Mouse (Mus musculus): ENCODE data around the gene Brd1.
"Not testable (repeated sequence)": the region's sequence is repeated elsewhere in the genome, so short reads cannot be mapped to it uniquely, and the experiment has no call there.

Gene Brd1

GRCm38 (mm10) chr15:88733834-88734571 lies at the start of gene Brd1:
Gene Brd1 (minus strand): TSS chr15:88734233.
- peak; percentile 64 to 74 for DNase-seq (ENCODE audit: low spot score in 2 of 2)

- not testable (repeated sequence) for DNase-seq (ENCODE audit: low spot score in 2 of 2)
Observed at GRCm38 (mm10) chr15:88774630-88775029, 40.6 kb upstream of the Brd1 start.

- DNase-seq (ENCODE audit: low spot score in 2 of 2): no peak
Observed at GRCm38 (mm10) chr15:88768537-88768936, 34.5 kb upstream of the Brd1 start.

GRCm38 (mm10) chr15:88766139-88766538 lies 32.1 kb upstream of the Brd1 start:
- DNase-seq (ENCODE audit: low spot score in 2 of 2): not testable (repeated sequence)

- no peak for DNase-seq (ENCODE audit: low spot score in 2 of 2)
Observed at GRCm38 (mm10) chr15:88761551-88761950, 27.5 kb upstream of the Brd1 start.

GRCm38 (mm10) chr15:88758061-88758460 lies 24.0 kb upstream of the Brd1 start:
- no peak for DNase-seq (ENCODE audit: low spot score in 2 of 2)

GRCm38 (mm10) chr15:88755761-88756160 lies 21.7 kb upstream of the Brd1 start:
- no peak for DNase-seq (ENCODE audit: low spot score in 2 of 2)

GRCm38 (mm10) chr15:88754896-88755295 lies 20.9 kb upstream of the Brd1 start:
- no peak for DNase-seq (ENCODE audit: low spot score in 2 of 2)

- DNase-seq (ENCODE audit: low spot score in 2 of 2): no peak
Observed at GRCm38 (mm10) chr15:88752403-88752733, 18.3 kb upstream of the Brd1 start.

GRCm38 (mm10) chr15:88751564-88752402 lies 17.8 kb upstream of the Brd1 start, which contains the start of gene Zbed4:
Gene Zbed4 (plus strand): TSS chr15:88751660.
- DNase-seq (ENCODE audit: low spot score in 2 of 2): peak; percentile 35 to 50

- DNase-seq (ENCODE audit: low spot score in 2 of 2): peak; percentile 97 to 98
Observed at GRCm38 (mm10) chr15:88750677-88751563, 16.9 kb upstream of the Brd1 start.

- no peak for DNase-seq (ENCODE audit: low spot score in 2 of 2)
Observed at GRCm38 (mm10) chr15:88750032-88750431, 16.0 kb upstream of the Brd1 start.

- DNase-seq (ENCODE audit: low spot score in 2 of 2): not testable (repeated sequence)
Observed at GRCm38 (mm10) chr15:88749617-88750016, 15.6 kb upstream of the Brd1 start.

- DNase-seq (ENCODE audit: low spot score in 2 of 2): no peak
Observed at GRCm38 (mm10) chr15:88745926-88746325, 11.9 kb upstream of the Brd1 start.

GRCm38 (mm10) chr15:88745347-88745746 lies 11.3 kb upstream of the Brd1 start:
- DNase-seq (ENCODE audit: low spot score in 2 of 2): no peak

GRCm38 (mm10) chr15:88743371-88743770 lies 9.3 kb upstream of the Brd1 start:
- not testable (repeated sequence) for DNase-seq (ENCODE audit: low spot score in 2 of 2)

GRCm38 (mm10) chr15:88741366-88741765 lies 7.3 kb upstream of the Brd1 start:
- no peak for DNase-seq (ENCODE audit: low spot score in 2 of 2)

- DNase-seq (ENCODE audit: low spot score in 2 of 2): no peak
Observed at GRCm38 (mm10) chr15:88738466-88738865, 4.4 kb upstream of the Brd1 start.

GRCm38 (mm10) chr15:88736166-88736565 lies 2.1 kb upstream of the Brd1 start:
- DNase-seq (ENCODE audit: low spot score in 2 of 2): no peak

- peak; percentile 48 to 56 for DNase-seq (ENCODE audit: low spot score in 2 of 2)
Observed at GRCm38 (mm10) chr15:88733041-88733751, 837 bp downstream of the Brd1 start.

- DNase-seq (ENCODE audit: low spot score in 2 of 2): no peak
Observed at GRCm38 (mm10) chr15:88732405-88733020, 1.5 kb downstream of the Brd1 start.
